Mouse (Mus musculus): ENCODE measurements at regions not wholly inside any gene's neighbourhood (a gene's known extent, or its start where the extent isn't known, plus 50 kb on each side); places are given as distances from the start of the nearest gene placed in this dataset.

DNA sequence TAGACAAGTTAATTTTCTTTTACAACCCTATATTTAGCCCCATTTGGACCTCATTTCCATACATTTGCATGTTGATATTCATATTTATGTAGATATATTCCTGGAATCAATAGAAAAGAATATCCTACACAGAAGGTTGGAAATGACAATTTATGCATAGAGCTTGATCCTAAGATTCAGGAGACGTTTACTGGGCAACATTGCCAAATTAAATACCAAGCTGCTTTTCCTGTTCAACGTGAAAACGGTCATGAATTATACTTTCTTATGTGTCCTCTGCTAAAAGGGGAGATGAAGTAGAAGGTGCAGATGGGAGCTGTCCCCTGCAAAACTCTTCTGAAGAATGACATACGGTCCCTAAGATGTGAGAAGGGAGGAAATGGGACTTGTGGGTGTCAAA is 2888.9 kb upstream of the Lrrc6 start:
- in situ Hi-C loops (cut with MboI, MseI): no loop called here

DNA sequence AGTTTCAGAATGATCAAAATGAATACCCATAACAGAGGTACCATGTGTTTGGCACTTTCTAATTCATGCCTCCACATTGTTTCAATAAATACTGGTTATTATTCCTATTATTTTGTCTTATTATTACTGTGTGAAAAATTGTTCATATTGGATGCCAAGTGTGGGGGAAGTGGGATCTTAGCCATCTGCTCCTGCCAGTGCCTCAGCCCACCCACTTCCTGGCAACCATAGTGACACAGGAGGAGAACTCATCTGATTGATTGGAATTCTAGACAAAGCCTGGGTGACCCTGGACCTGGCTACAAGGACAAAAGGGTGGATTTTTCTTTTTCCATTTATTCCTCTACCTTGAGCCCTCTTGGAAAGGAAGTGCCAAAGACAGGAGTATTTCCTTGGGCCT is 2886.8 kb upstream of the Lrrc6 start:
- in situ Hi-C loops (cut with MboI, MseI): no loop called here

DNA sequence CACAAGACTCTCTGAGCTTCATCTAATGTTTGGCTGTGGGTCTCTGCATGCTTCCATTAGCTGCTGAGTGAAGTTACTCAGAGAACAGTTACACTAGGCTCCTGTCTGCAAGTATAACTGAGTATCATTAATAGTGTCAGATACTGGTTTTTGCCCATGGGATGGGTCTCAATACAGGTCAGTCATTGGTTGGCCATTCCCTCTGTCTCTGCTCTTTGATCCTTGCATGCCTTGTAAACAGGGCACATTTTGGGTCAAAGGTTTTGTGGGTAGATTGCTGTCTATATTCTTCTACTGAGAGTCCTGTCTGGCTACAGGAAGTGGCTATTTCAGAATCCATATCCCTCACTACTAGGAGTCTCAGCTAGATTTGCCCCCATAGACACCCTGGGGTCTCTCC is 2864.7 kb upstream of the Lrrc6 start:
- in situ Hi-C loops (cut with MboI, MseI): no loop called here

DNA sequence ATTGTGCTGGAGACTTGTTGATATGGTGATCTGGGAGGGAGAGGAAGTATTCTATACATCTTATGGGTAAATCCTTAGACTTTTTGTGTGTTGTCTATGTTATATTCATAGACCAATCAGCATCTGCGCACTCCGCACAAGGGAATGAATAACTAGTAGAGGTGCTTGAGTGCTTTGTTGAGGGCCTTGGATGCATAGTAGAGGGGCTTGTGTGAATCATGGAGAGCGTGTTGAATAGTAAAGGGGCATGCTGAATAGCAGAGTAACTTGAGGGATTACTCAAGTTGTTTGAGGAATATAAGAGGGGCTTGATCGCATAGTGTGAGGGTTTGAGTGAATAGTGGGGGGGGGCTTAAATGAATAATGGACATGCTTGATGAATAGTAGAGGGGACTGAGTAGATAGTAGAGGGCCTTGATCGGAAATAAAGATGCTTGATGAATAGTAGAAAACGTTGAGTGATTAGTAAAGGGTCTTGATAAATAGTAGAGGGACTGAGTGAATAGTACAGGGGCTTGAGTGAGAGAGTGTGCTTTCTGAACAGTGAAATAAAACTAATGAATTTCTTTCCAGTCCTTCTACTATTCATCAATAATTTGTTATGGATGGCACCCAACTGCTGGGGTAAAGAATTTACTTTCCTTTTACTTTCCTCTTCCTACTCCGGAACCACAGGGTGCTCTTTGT is 2849.5 kb upstream of the Lrrc6 start:
- in situ Hi-C loops (cut with MboI, MseI): no loop called here

DNA sequence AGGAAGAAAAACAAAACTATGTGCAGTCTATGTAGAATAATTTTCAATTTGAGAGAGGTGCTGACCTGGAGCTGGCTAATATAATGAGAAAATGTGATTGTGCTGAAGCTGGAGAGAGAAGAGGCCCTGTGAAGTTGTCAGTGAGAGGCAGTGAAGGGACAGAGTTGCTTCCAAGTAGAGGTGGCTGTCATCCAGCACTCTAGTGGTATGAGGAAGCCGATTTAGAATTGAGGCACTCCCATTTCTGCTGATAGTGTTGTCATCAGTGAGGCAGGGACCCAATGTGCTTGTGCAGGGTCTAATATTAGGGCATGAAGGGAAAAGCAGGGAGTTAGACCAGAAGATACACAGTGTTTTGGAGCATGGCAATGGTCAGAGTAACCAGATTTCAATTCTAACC is 2845.4 kb upstream of the Lrrc6 start:
- in situ Hi-C loops (cut with MboI, MseI): loop anchor here (25.0 kb wide), 1 partner anchor 1566 kb away; no protein-coding TSS in a partner anchor

DNA sequence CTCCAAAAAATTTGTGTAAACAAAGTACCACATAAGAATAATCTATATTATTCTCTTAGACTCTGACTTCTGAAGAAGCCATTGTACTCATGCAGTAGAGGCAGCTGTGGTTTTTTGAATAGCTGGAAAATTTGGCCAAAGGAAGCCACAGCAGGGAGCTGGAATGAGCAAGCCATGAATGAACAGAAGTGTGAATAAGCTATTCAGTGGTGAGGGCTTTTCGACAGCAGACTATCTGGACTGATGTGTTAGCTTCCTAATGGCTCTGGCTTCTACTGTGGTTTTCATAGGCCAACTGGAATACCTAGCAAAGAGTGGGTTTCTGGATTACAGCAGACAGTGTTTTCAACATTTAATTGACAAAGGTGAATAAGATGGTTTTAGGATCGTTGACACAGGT is 2842.0 kb upstream of the Lrrc6 start:
- in situ Hi-C loops (cut with MboI, MseI): loop anchor here (25.0 kb wide), 1 partner anchor 1570 kb away; no protein-coding TSS in a partner anchor

DNA sequence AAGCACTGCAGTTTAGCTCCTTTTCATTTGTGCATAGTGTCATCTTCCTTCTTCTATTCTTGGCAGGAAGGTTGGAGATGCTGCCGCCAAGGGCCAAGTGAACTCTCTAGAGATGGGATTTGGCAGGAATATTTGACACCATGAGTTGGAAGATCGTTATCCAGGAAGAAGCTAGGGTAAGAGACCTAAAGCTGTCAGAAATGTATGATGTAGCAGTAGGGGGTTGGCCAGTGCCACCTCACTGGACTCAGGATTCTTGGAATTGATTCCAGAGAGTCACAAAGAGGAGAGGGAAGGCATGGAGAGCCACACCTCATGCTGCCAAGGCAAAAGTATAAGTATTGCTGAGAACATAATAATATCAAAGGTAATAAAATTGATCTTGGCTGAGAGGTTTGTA is 2835.8 kb upstream of the Lrrc6 start:
- in situ Hi-C loops (cut with MboI, MseI): loop anchor here (25.0 kb wide), 1 partner anchor 1576 kb away; no protein-coding TSS in a partner anchor

DNA sequence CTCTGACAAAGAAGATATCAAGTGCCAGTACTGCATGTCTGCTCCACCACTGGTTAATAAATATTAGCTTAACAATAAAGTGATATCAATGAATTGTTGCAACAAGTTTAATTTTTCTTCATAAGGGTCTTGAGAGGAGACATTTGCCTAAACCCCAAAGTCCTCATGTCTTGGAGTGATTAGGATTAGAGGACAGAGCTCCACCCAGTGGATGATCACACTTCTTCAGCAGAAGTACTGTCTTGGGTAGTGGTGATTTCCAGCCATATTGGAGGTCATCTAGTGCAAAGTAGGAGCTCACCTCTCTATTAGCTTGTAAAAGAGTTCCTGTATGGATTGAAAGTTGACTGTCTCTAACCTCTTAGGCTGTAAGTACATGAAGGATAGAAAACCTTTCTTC is 2825.8 kb upstream of the Lrrc6 start:
- in situ Hi-C loops (cut with MboI, MseI): loop anchor here (25.0 kb wide), 1 partner anchor 1586 kb away; no protein-coding TSS in a partner anchor

DNA sequence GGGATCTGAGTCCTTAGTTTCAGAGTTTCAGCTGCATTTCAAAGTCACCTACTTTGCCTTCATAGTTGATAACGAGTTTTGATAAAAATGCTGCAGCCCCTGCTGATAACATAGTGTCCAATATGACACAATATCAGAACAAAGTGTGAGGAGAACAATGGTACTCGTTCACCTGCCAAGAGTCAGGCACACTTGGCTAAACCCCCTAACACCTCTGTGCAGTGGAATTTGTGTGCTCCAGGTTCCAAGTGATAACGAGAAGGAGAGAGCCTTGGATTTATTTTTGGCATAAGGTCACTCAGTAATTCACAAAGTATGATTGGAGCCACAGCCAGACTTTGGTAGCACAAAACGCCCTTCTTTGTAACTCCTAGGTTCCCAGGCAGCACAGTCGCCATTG is 2802.4 kb upstream of the Lrrc6 start:
- in situ Hi-C loops (cut with MboI, MseI): no loop called here

DNA sequence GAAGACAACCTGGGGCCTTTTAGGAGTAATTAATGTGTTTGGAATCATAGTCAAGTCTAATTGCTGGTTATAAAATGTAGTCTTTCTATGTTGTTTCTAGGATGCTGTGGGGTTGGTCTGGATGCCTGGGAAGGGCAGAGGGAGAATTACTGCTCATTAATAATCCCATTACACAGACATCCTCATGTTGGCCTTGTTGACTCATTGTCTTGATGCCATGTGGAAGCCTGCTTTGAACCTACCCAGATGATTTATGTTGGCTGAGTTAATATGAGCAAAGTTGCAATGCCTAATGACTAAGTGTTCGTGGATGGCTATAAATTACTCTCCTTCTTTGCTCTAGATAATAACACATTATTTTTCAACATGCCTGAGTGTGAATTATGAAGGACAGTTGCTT is 2790.6 kb upstream of the Lrrc6 start:
- in situ Hi-C loops (cut with MboI, MseI): no loop called here

DNA sequence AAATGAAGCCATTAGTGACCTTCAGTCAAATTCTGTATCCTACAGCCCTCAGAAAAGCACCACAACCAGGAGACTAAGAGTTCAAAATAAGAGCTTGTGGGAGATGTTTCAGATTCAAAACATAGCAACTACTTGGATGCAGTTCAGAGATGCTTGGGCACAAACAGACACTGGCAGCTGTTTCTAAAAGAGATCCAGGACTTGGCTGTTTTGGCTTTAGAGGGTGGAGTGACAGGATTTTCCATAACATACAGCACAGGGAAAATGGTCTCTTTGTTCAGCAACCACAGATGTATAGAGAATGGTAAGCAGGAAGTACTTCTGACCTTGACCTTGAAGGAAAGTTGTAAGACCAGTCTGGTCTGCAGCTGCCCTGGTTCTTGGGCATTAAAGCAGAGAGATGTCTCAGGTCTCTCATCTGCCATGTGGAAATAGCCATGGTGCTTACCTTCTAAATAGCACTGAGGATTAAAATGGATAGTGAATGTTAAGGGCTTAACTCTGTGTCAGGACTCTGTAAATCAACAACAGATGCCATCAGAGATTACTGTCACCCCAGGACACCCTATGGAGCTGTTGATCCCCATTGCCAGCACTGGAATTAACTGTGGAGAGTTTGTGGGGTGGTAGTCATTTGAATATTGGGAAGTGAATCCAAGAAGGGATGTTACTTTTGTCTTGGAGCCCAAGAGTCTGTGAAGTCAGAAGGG is 2775.0 kb upstream of the Lrrc6 start:
- in situ Hi-C loops (cut with MboI, MseI): no loop called here

DNA sequence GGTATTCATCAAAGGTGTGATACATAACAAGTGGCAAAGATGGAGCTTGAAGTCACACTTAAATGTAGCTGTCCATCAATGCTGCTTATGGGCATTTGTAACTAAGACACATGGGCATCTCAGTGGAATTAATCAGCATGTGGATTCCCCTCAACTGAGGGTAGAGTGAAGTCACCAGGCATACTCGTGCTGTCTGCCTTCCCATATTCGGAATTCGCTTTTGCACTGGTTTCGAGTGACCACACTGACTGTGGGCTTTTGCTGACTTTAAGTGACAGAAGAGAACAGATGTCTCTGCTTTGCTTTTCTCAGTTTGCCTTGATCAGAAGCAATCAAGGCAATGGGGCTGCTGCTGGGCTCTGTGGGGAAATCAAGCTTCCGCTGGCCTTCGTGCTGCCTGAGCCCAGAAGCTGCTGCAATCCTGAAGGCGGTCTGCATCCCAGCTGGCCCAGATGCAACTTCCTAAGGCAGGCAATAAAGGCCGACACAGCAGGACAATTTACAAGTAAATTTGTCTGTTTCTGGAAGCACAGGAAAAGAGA is 2773.6 kb upstream of the Lrrc6 start:
- in situ Hi-C loops (cut with MboI, MseI): no loop called here

DNA sequence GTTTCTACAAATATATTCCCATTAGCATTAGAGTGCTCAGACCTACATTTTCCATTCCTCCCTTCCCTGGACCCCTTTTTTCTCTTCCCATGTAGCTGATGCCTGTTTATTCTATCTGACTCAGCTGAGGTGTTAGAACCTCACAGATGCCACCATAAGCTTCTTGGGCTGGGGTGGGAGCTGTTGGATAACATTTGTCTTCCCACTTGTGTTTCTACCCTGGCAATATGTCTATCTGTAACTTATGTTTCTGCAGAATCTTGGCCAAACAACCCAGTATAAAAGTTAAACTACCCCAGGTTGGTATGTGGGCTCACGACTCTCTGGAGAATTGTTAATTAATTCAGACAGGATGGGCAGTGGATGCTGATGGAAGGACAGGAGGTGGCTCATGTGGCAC is 2772.8 kb upstream of the Lrrc6 start:
- in situ Hi-C loops (cut with MboI, MseI): no loop called here

DNA sequence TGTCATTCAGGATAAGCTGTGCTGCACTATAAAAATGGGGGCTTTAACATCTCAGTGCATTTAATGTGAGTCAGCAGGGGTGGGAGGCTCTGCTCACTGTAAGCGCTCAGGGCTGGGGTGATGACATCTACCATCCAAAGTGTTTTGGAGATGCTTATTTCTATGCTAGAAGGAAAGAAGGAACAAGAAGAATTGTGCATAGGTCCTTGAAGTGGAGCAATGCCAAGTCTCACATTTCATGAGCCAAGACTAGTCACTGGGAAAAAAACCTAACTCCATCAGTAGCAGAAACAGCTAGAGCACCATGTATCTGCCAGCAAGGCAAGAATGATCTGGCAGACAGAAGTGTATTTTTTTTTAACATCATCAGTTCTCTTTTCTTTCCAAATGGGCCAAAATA is 2761.2 kb upstream of the Lrrc6 start:
- in situ Hi-C loops (cut with MboI, MseI): no loop called here

DNA sequence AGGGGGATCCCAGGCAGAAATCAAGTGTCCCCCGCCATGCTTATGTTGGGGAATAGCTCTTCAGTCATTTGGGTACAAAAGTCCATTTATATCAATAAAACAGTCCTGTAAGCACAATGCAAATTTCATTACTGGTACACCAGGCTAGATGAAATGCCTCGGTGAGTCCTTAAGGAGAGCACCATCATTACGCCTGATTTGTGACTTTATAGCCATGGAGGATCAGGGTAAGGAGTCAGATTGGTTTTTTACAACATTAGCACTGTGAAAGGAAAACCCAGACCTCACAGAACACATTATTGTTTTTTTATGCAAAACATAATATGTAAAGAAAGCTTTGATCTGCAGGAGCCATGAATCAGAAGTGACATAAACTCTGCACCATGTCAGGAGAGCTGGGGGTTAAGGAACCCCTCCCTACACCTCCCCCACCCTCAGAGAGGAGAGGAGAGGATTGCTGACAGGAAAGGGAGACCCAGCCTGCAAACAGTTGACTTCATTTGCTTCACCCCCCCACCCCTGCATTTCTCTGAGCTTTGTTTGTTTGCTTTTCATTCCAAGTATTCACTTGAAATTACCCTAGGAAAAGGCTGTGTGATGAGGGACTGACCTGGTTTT is 2756.6 kb upstream of the Lrrc6 start:
- in situ Hi-C loops (cut with MboI, MseI): no loop called here

DNA sequence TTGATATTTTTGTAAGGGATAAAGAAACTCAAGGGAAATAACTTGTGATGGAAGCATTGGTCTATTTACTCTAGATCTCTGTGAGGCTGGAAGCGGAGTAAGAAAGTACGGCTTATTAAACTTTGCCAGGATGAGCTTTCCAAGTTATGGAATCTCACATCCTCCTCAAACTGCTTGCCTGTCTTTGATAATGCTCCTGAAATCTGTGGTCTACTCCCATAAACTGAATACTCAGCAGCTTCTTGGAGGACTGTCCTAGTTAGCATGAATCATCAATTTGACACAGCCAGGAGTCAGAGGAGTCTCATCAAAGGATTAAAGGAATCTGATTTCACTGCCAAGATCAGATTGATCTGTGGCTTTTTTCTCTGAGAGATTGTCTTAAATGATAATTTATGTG is 2753.0 kb upstream of the Lrrc6 start:
- in situ Hi-C loops (cut with MboI, MseI): no loop called here

DNA sequence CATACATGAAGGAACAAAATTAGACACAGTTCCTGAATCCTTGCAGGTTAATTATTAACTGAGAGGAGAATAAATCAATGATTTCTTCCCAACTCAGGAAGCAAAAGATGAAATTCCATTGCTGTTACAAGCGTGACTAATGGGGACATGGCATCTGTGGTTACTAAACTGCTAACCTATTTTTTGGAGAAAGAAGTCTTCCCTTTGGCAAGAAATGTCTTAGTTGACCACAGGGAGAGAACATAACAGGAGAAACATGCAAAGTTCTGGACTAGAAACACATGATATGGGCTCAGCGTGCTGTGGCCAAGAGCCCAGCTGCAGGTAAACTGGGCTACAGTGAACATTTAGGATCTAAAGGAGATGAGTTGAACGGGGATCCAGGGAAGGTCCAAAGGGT is 2751.4 kb upstream of the Lrrc6 start:
- in situ Hi-C loops (cut with MboI, MseI): no loop called here

DNA sequence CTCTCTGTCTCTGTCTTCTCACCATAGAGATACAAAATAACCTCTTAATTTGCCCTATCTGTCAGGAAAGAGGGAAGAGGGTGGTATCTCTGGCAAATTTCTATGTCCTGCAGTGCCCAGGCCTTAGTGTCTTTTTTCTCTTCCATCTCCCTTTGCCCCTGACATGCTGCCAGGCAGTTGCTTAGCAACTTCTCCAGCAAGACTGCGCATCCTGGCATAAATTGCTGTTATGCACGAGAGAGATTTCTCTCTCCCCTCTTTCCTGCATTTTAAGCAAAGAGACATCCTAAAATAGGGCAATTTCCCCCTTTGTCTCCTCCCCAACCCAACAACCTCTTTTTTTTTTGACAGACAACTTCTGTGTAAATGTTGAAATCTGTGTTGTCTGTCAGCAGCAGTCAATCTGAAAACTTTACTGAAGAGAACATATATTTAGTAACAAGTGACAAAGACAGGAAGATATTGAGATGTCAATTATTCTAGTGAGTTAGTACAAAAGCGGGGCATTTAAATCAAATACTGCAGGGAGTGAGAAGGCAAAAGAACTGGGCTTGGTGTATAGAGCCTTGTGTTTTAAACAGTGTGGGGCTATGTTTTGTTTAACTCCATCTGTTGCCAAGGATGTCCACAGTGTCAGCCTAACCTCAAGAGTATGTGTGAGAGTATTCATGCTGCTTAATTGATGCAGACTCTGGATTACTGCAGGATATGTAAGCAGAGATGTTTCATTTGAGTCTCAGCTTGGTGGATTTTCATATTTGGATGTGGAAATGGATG is 2745.7 kb upstream of the Lrrc6 start:
- in situ Hi-C loops (cut with MboI, MseI): no loop called here

DNA sequence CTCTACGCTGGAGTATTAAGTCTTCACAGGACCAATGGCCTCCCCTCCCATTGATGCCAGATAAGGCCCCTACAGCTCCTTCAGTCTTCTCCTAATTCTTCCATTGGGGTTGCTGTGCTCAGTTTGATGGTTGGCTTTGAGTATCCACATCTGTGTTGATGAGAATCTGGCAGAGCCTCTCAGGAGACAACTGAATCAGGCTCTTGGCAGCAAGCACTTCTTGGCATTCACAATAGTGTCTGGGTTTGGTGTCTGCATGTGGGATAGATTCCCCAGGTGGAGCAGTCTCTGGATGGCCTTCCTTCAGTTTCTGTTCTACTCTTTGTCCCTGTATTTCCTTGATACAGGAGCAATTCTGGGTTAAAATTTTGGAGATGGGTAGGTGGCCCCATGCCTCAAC is 2734.6 kb upstream of the Lrrc6 start:
- in situ Hi-C loops (cut with MboI, MseI): no loop called here

DNA sequence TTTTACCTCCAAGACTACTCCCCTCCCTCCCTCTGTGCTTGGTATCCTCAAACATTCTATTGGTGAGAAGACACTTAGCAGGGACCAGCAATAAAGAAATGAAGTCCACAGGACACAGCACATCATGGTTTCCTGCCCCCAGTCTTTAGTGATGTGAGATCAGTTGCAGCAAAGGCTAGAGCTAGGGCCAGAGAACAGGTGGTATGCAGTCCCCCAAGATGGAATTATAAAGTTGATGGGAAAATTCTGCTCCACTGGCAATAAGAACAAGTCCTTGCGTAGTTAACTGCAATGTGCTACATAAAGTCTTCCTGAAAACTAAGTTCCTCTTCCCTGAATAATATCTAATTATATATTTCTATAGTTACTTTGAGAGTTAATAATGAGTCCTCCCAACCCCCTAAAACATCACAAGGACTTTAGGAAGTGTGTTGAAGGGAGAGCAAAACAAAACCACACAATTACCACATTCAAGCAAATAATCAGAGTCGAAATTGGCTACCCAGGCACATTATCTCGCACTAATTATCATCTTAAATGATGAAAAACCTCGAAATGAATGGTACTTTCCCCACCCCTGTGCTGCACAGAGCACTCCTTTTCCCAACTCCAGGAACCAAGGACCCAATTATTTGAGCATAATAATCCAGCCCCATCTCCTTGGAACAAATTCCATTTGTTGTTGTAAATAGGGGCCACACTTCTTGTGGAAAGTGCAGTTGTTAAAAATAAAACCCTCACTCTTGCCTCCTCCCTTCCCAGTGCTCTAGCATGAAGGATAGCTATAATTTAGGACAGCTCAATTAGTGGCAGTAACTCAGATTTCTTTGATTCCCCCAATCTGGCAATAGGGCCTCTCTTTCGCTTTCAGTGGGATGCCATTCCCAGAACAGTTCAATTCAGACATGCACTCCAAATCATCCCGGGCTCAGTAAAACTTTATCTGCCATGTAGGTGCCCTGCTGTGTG is 2724.2 kb upstream of the Lrrc6 start:
- in situ Hi-C loops (cut with MboI, MseI): no loop called here

DNA sequence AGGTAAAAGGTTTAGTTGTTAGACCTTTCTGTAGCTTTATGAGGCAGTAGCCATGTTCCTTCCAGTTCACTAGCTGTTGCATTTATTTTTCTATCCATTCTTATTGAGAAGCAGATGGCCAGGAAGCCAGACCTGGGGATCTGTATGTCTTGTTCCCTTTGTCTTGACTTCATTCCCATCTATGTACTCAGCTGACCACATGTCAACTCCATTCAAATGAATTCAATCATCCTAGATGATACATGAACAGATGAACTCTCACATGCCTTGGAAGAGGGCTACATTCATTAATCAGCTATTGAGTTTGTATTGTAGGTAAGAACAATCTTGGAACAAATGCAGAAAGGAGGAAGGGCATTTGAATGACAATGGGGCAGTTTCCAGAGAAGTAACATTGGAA is 2722.7 kb upstream of the Lrrc6 start:
- in situ Hi-C loops (cut with MboI, MseI): no loop called here

Data from T-helper 1 cell (primary cell).